Mouse (Mus musculus): ENCODE measurements at regions not wholly inside any gene's neighbourhood (a gene's known extent, or its start where the extent isn't known, plus 50 kb on each side); places are given as distances from the start of the nearest gene placed in this dataset.

DNA sequence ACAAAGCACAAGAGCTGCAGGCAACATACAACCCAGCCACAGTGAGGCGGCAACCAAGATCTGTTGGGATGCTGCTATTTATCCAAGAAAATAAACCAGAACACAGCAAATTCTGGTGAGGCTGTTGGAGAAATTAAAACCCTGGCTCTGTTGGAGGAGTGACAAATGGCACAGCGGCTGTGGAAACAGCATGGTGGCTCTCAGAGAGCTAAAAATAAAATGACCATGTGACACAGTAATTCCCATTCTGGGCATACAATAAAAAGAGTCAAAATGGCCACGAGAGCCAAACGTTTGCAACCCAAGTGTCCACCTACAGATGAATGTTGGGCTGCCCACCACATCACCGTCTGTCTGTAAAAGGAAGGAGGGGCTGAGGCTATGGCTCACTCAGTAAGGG, 55.9 kb upstream of the Zdhhc25 start:
- DNase-seq (ENCODE audit: extremely low read depth, low read depth), result no peak

GRCm38 (mm10) chr15:88548261-88548660, 51.8 kb upstream of the Zdhhc25 start:
- DNase-seq (ENCODE audit: extremely low read depth, low read depth), result no peak

Measured in MEL-GATA-1-ER (cell line).